Mouse (Mus musculus): ENCODE measurements around the gene Tet3. TPM values are rescaled to one million over a fixed set of nuclear protein-coding genes. Genes with fewer than 3 reads are reported as not detected.

The Tet3 gene
- polyA plus RNA-seq (2012; fragmentation: generic; extraction: Trizol), result 1 to 10 TPM in 1 of 2 experiments, under 1 TPM in 1; 0.26 to 6.6 TPM

GRCm38 (mm10) chr6:83459034-83459644 lies at the start of gene Tet3:
Gene Tet3 (minus strand): TSS chr6:83459084.

GRCm38 (mm10) chr6:83506258-83507167 lies 47.6 kb upstream of the Tet3 start, which contains the start of gene Dguok:
Gene Dguok (minus strand): TSS chr6:83506969.

GRCm38 (mm10) chr6:83348873-83349272 lies 110.0 kb downstream of the Tet3 start, which contains the start of gene Bola3:
Gene Bola3 (plus strand): TSS chr6:83349147.

GRCm38 (mm10) chr6:83325525-83326393 lies 133.1 kb downstream of the Tet3 start, which contains the start of the genes Mthfd2 and Mob1a:
Gene Mthfd2 (minus strand): TSS chr6:83325908.
Gene Mob1a (plus strand): TSS chr6:83326016.

Other genes starting within 250 kb of the Tet3 start
- gene Slc4a5, start 239.3 kb downstream of the Tet3 start, polyA plus RNA-seq (2012; fragmentation: generic; extraction: Trizol), result under 1 TPM in 1 of 2 experiments, not detected in 1; 0.02 TPM
- 10 to 100 TPM; 10.4 to 16.0 TPM for gene Mthfd2, start 133.2 kb downstream of the Tet3 start, polyA plus RNA-seq (2012; fragmentation: generic; extraction: Trizol)
- gene Mob1a, start 133.1 kb downstream of the Tet3 start, polyA plus RNA-seq (2012; fragmentation: generic; extraction: Trizol), result 10 to 100 TPM in 1 of 2 experiments, 1 to 10 TPM in 1; 1.6 to 24.1 TPM
- gene Bola3, start 109.9 kb downstream of the Tet3 start, polyA plus RNA-seq (2012; fragmentation: generic; extraction: Trizol), result 10 to 100 TPM; 59.8 to 90.4 TPM
- 10 to 100 TPM; 24.8 to 60.6 TPM for gene Dguok, start 47.9 kb upstream of the Tet3 start, polyA plus RNA-seq (2012; fragmentation: generic; extraction: Trizol)
- 1 to 10 TPM; 3.3 to 4.5 TPM for gene Actg2, start 77.2 kb upstream of the Tet3 start, polyA plus RNA-seq (2012; fragmentation: generic; extraction: Trizol)
- gene Stambp, start 113.6 kb upstream of the Tet3 start, polyA plus RNA-seq (2012; fragmentation: generic; extraction: Trizol), result 10 to 100 TPM in 1 of 2 experiments, 1 to 10 TPM in 1; 3.7 to 14.7 TPM
- not detected for gene Clec4f, start 197.1 kb upstream of the Tet3 start, polyA plus RNA-seq (2012; fragmentation: generic; extraction: Trizol)
- not detected for gene Cd207, start 218.8 kb upstream of the Tet3 start, polyA plus RNA-seq (2012; fragmentation: generic; extraction: Trizol)

Measured in C3H10T1/2 (cell line).